Mouse (Mus musculus): ENCODE data around the gene Slc25a39.
"Not testable (repeated sequence)": the region's sequence is repeated elsewhere in the genome, so short reads cannot be mapped to it uniquely, and the experiment has no call there.

Slc25a39 gene

GRCm38 (mm10) chr11:102410345-102410744 lies 2.6 kb upstream of the Slc25a39 start:
- not testable (repeated sequence) for DNase-seq

DNA sequence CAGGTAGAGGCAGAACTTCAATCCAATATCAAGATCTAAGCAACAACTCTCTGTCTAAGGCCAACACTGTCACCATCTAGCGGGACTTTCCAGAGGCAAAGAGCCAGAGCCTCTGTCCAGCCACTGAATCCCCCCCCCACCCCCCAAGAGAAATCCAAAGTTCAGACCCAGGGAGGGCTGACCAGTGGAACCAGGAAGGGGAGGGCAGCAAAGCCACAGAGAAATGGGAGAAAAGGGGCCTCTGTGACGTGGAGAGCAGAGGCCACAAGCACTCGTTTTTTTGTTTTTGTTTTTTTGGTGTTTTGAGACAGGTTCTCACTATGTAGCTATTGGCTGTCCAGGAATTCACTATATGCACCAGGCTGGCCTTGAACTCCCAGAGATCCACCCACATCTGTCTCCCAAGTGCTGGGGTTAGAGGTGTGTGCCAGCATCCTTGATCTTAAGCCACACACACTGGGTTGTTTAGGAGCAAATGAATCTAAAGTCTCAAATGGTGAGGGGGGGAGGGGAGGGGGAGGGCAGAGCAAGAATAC lies 2.1 kb upstream of the Slc25a39 start:
- DNase-seq: no peak

GRCm38 (mm10) chr11:102408888-102409794 lies 1.4 kb upstream of the Slc25a39 start:
- no peak for DNase-seq

GRCm38 (mm10) chr11:102408344-102408876 lies 664 bp upstream of the Slc25a39 start:
- peak; percentile 99 for DNase-seq

DNA sequence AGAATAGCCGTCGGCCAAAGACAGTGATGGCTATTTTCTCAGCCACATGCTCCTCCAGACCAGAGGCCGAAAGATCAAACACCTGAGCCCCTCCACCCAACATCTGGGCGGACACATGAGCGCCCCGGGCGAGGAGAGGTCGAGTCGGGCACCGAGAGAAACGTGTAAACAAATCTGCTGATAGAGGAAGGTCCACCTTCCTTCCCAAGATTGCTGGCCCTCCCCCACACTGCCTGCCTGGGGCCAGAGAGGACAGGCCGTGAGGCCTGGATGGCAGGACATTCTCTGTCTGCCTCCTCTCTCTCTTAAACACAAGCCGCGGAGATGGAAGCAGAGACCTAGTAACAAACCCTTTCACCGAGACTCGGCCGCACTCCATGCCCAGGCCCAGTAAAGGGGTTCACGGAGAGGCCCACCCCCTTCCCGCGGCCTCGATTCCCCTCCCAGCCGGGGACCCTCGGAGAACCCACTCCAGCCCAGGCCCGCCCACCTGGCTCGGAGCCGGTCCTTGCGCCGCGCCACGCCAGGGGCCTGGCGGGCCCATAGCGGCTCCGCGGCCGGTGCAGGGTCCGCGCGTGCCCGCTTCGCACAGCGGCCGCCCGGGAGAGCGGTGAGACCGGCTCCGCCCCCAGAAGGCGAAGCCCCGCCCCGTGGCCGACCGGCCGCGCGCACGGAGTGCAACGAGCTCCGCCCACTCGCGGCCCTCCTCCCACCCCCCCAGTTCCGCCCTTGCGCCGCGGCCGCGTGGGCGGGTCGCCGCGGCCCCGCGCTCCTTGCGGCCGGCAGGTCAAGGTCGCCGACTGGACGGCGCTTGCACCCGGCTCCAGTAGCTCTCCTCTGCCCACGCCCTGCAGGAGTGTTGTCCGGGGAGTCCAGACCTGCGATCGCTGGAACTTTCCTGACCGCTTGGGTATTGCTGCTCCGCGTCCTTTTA lies 579 bp downstream of the Slc25a39 start:
- DNase-seq: peak; percentile 96

DNA sequence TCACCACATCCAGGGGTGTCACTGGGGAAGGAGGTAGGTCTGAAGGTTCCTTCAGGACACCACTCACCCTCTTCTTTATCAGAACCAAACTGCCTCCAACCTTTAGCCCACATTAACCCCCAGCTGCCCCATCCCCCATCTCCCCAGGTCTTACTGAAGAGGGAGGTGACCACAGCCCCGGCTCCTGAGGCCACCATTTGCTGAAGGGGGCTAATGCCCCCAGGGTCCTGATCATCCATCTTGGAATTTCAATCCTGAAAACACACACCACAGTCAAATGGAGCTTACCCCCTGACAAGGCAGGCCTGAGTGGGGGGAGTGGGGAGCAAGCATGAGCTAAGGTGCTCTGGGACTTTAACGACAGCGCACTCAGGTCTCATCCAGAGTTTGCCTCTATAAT lies 1.3 kb downstream of the Slc25a39 start:
- no peak for DNase-seq

DNA sequence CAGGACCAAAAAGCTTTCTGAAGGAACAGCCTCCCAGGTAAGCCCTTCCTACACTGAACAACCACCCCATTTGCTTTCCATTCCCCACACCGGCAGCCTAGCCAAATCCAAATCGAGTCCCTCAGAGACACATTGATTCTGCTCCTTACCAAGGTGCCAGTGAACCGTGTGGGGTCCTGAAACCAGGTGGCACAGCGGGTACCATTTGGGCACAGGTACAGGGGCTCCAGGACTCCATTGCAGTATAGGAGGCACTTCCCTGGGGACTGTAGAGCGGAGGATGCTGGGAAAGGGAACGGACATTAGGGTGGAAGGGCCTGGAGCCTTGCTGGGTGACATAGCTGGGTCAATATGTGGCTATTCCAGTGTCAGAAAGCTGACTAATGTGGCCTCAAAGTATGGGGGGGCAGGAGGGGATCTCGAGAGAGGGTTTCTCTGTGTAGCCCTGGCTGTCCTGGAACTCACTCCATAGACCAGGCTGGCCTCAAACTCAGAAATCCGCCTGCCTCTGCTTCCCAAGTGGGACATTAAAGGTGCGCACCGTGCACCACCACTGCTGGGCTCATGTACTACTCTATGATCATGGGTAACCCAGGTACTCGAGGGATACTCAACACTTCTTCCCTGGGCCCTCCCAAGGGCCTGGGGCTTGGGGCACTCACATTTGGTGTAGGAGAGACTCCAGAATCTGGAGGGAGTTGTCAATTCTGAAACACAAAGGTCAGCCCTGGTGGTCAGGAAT lies 2.0 kb downstream of the Slc25a39 start:
- DNase-seq: no peak

DNA sequence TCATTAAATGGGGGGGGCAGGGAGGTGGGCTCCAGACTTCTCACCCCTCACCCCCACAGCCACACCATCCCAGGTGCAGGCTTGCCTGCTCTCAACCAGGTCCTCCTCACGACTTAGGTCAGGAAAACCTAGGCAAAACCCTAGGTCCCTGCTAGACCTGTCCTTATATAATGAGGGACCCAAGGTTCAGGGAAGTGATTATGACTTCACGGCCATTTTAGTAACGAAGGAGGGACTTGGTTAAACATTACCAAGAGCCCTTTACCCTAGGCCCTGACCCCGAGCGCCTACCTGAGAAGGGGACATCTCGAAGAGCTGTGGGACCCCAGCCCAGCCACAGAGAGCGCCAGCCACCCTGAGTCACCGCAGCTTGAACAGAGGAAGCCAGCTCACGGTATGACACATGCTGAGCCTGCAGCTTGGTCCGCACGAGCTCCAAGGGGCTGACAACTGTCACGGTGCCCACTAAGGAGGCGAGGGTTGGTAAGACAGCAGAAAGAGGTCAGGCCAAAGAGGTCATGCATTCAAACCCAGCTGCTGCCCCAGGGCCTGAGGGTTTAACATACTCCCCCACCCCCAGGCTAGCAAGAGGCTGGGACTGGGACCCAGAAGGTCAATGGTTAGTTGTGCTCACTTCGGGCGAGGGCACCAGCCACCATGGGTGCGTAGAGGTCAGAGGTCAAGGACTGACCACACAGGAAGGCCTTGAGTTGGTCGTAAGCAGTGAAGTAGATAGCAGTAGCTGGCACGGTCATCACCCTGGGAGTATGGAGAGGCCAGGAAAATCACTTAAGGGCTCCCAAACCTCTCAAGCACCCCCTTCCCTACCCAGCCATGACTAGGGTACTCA lies 3.4 kb downstream of the Slc25a39 start:
- DNase-seq: no peak

- DNase-seq: no peak
Measured at GRCm38 (mm10) chr11:102403657-102404056, 4.1 kb downstream of the Slc25a39 start.

GRCm38 (mm10) chr11:102401898-102402500 lies 5.7 kb downstream of the Slc25a39 start:
- no peak for DNase-seq

DNA sequence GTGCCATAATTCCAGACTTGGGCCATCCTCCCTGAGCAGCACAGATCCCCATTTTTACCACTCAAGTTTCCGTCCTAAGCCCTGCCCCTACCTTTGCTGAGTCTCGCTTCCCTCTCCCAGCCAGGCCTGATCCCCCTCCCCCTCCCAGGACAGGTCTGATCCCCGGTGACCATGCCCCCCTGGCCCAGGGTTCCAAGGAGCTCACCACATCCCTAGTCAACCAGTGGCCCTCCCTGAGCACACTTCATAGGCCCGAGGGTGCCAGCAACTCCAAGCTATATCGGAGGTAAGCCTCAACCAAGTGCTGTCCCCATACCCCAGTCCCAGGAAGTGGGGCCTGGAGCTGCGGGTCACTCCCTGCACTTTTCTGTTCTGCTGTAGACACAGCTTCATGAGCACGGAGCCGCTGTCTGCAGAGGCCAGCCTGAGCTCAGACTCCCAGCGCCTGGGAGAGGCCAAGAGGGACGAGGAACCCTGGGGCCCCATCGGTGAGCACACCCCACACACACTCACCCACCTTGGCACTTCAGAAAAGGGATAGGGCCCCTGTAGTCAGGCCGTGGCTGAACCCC lies 7.1 kb downstream of the Slc25a39 start:
- no peak for DNase-seq

GRCm38 (mm10) chr11:102399610-102400072 lies 8.1 kb downstream of the Slc25a39 start:
- peak; percentile 56 for DNase-seq

- no peak for DNase-seq
Measured at GRCm38 (mm10) chr11:102399107-102399506, 8.6 kb downstream of the Slc25a39 start.

DNA sequence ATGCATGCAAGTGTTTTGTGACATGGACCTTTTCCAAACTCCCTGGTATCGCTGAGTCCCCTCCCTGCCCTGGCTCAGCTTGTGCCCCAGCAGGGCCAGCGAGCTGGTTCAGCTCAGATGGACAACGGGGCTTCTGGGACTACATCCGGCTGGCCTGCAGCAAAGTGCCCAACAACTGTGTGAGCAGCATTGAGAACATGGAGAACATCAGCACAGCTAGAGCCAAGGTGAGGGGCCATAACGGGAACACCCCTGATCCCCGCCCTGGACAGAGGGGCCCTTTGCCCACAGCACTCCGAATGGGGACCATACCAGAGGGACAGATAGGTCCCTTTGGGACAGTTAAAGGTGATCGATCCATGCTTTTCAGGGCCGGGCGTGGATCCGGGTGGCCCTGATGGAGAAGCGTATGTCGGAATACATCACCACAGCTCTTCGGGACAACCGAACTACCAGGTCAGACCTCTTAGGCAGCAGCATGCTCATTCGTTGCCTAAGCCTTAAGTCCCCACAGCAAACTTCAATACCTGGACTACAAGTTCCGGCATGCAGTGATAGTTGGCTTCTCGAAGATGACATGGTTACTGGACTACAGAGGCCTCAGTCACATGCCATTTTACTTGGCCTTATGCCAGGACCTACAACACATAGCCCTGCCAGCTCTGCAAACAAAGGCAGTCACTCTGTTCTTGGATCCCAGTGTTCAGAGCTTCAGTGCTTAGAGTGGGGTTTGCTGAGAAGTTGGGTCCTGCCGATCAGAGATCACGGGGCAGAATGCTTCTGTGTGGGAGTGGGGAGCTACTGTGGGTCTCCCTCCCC lies 9.5 kb downstream of the Slc25a39 start:
- no peak for DNase-seq

DNA sequence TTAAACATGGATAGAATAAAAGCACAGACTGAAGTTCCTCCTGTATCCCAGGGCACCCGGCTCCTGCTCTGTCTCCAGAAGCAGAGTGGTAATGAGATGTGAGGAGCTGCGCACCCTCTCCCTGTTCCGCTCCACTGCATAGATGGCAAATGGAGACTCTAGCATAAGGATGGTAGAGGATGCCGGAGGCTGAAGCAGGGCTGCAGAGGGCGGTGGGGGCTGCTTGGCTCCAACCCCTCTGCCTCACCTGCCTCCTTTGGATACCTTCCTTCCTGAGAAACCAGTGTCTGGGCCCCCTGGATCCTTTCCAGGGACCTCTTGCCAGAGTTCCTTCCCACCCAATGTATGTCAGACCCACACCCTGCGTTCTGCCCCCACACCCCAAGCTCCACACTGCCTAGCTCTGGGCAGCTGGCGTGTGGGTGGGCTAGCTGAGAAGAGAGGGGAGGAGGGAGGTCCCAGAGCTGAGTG lies 11.0 kb downstream of the Slc25a39 start:
- DNase-seq: no peak

- no peak for DNase-seq
Measured at GRCm38 (mm10) chr11:102396263-102396662, 11.5 kb downstream of the Slc25a39 start.

DNA sequence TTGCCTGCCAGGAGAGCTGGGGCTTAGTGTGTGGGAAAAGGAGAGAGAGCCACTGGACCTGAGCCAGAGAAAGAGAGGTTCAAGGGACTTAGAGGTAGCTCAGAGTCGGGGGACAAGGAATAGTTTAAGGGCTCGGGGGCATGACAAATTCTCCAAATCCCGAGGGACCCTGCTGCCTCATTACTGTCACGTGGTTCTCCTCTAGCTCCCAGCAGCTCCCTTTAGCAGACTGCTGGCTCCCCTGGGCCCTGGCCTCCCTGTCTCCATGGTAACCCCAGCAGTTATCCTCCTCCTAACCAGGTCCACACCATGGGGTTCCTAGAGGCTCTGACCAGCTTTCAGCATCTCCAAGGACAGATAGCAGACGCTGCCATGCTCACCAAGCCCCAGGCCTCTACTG lies 12.5 kb downstream of the Slc25a39 start:
- DNase-seq: peak; percentile 52

- no peak for DNase-seq
Measured at GRCm38 (mm10) chr11:102394421-102395124, 13.2 kb downstream of the Slc25a39 start.
